Mouse (Mus musculus) forebrain, embryonic 16.5 days (tissue): ENCODE data around the gene Usf3. TPM values are rescaled to one million over a fixed set of nuclear protein-coding genes. Genes with fewer than 3 reads are reported as not detected.

Experiments
- ATAC-seq: fragments of 200-750 bp; cut with Nextera tagmentation; 2 replicates; pipeline ENCODE4 v1.8.0; 2017; ENCODE audit warnings: mild to moderate bottlenecking, moderate library complexity
- H3K27ac ChIP-seq: fragments of 300-500 bp; sonication (generic); 2 replicates; pipeline ENCODE4 v1.5.1; 2014; ENCODE audit warnings: low read length, control low read depth
- H3K27me3 ChIP-seq: fragments of 300-500 bp; sonication (generic); replicated peaks from 2 replicates; pipeline ENCODE4 v1.6.1; 2014; ENCODE audit warnings: low read length; ENCODE audit not compliant: control insufficient read depth, insufficient read depth
- H3K36me3 ChIP-seq: fragments of 300-500 bp; sonication (generic); 2 replicates; pipeline ENCODE4 v1.6.1; 2014; ENCODE audit not compliant: control insufficient read depth, insufficient read depth
- H3K4me1 ChIP-seq: fragments of 300-500 bp; sonication (generic); replicated peaks from 2 replicates; pipeline ENCODE4 v1.6.1; 2014; ENCODE audit warnings: low read length; ENCODE audit not compliant: control insufficient read depth, insufficient read depth
- H3K4me2 ChIP-seq: fragments of 300-500 bp; sonication (generic); 2 replicates; pipeline ENCODE4 v1.6.1; 2014; ENCODE audit warnings: mild to moderate bottlenecking, low read length, control low read depth
- H3K4me3 ChIP-seq: fragments of 300-500 bp; sonication (generic); replicated peaks from 2 replicates; pipeline ENCODE4 v1.5.1; 2014; ENCODE audit warnings: mild to moderate bottlenecking, low read length, control low read depth
- H3K9ac ChIP-seq: fragments of 300-500 bp; sonication (generic); replicated peaks from 2 replicates; pipeline ENCODE4 v1.6.1; 2014; ENCODE audit warnings: low read depth, low read length, control low read depth
- H3K9me3 ChIP-seq: fragments of 300-500 bp; sonication (generic); 2 replicates; pipeline ENCODE4 v1.6.1; 2016; ENCODE audit warnings: low read length; ENCODE audit not compliant: control insufficient read depth
- WGBS: fragments of 180-500 bp; shearing (Covaris S2); extraction: QIAGEN DNeasy Blood & Tissue Kit; methylation state at CpG from one replicate; pipeline ENCODE4 v1.1.7; 2014; 5-methylcytosine and 5-hydroxymethylcytosine counted together
- polyA plus RNA-seq: library from polyadenylated mRNA; unstranded; fragments of >200 nt; fragmentation: Nextera tagmentation; extraction: Ambion mirVana; gene quantifications from 2 replicates; pipeline ENCODE4 v1.2.1, GENCODE M21; 2015

Gene Usf3
- polyA plus RNA-seq, 1 experiment from 2014 or later: 3.3 TPM

DNA sequence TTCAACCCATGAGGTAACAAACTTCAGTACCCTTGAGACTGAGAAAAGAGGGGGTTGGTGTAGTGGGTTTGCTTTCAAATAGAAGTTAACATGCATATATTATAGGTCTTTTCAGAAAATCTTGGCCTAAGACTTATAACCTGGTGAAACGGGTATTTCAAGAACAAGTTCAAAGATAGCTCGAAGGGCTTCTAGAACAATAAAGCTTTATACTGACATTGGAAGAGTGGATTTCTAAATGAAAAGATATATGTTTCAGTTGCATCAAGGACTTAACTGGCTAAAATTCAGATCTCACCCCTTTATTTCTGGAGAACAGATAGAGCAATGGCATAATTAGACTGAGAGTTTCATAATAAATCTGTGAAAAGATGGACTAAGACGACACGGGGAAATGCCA is 4.1 kb upstream of the Usf3 start:
- no peak for ATAC-seq
- no peak overlapping the region for H3K4me2 ChIP-seq
- no peaks in the 10 kb centered on the region for H3K36me3 ChIP-seq
- H3K27me3 ChIP-seq: no peaks in the 10 kb centered on the region
- H3K4me1 ChIP-seq: peaks cover under 1% of the 10 kb centered on the region; the same call in 1 of the 2 replicates
- H3K27ac ChIP-seq: no peak overlapping the region
- H3K9ac ChIP-seq: no peak overlapping the region
- H3K9me3 ChIP-seq: no peaks in the 10 kb centered on the region
- H3K4me3 ChIP-seq: no peak overlapping the region
- 83% methylated on average over 4 of the region's 4 CpGs for WGBS

DNA sequence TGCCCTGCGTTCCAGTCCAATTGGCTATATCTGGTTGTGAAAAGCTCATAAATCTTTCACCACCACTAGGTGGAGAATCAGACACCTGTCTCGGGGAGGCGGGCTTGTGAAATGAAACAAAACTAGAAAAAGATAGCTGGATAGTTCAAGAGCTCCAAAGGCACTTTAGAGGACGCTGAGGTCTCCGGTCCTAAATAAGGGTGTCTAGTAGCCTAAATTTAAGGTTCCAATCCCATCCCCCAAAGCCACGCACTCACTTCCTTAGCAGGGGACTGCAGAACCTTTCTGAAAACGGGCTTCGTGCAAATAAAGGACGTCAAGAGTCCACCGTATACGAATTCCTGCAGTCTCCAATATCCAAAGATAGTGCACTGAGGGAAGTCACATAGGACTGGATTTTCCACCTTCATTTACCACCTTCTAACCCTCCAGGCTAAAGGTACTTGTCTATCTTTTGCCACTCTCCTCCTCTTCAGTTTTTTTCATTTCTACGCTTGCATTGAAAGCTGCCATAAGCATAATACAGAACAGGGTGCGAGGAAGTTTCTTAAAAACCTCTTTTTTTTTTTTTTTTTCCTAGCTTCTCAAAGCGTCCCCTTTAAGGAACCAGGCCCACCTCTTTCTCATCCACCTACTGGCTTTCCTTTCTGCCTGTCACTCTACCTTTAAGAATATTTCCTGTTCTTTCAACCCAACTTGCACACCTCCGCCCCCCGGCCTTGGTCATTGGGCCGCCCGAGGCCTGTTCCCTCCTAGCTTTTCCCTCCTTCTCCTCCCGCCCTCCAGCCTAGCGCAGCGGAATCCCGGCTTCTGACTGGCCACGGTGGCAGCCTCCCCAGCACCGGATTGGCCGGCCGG is 520 bp upstream of the Usf3 start:
- Histone ChIP-seq H3K27me3 (no peaks in the 10 kb centered on the region), H3K9me3 (no peaks in the 10 kb centered on the region), H3K27ac (peak overlapping the region; percentile 80), H3K36me3 (no peaks in the 10 kb centered on the region), H3K4me2 (peak overlapping the region; percentile 79), H3K4me1 (peaks cover 12% of the 10 kb centered on the region), H3K4me3 (peak overlapping the region; percentile 59), H3K9ac (peak overlapping the region; percentile 56)
- peak; percentile 100 for ATAC-seq
- under 1% methylated on average over 26 of the region's 26 CpGs for WGBS

DNA sequence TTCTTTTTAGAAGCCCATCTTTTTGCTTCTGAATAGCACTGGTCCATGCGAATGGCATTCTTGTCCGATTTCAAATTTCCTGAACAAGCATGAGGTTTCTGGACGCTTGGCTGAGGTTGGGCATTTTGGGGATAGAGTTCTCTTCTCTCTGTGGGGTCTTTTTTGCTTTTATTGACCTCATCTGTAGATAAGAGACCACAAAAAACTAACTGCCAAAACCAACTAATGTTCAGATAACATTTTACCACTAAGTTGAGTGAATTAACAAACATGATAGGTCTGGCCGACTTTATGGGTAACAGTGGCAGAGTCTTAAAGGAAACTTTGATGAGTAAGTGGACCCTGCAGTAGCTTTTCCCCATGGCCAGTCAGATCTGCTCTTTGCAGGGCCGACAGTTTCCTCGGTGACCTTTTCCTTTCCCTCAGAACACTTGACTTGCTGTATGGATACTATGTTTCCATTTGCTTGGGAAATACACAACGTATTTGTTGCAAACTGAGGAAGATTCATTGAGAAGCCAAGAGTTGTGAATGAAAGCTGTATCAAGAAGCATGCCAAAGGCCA is 1.0 kb downstream of the Usf3 start:
- Histone ChIP-seq H3K9ac (peak overlapping the region; percentile 92), H3K27ac (no peak overlapping the region), H3K27me3 (no peaks in the 10 kb centered on the region), H3K4me2 (peak overlapping the region; percentile 58), H3K36me3 (no peaks in the 10 kb centered on the region), H3K4me1 (peaks cover 12% of the 10 kb centered on the region), H3K9me3 (no peaks in the 10 kb centered on the region), H3K4me3 (peak overlapping the region; percentile 59)
- no peak for ATAC-seq
- 29% methylated on average over 7 of the region's 7 CpGs for WGBS

DNA sequence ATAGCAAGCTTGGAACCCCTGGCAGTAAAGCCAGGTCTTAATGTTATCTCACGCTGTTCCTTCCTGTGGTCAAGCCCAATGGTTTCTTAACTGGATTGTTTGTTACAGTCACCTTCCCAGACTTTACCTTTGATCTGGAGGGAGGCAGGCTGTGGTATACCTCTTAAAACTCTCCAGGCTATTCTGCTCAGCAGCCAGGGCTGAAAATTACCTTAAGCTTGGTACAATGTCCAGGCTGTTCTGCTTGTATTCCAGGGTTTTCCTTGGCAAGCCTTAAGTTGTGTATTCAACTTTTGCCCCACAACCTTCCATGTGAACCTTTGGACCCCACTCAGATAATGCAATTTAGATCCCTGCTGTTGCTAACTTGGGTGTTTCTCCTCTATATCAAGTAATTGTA is 2.0 kb downstream of the Usf3 start:
- WGBS: 71% methylated on average over 1 of the region's 1 CpGs
- Histone ChIP-seq H3K4me3 (no peak overlapping the region), H3K9ac (no peak overlapping the region), H3K4me2 (no peak overlapping the region), H3K27me3 (no peaks in the 10 kb centered on the region), H3K4me1 (peaks cover 12% of the 10 kb centered on the region), H3K27ac (no peak overlapping the region), H3K9me3 (no peaks in the 10 kb centered on the region), H3K36me3 (no peaks in the 10 kb centered on the region)
- no peak for ATAC-seq

DNA sequence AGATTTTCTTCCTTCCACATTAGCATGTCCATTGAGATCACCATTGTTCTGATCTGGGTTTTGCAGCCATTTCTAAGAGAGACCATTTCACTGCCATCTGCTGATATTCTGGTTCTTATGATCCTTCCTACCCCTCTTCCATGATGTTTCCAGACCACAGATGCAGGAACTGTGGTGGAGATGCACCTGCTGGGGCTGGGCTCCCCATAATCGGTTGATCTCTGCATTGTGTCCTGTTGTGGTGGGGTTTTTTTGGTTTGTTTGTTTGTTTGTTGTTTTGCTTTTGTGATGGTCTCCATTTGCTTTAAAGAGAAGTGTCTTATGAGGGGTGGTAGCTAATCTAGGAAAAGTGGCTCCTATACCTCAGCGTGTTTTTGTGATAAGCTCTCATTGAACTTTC is 3.5 kb downstream of the Usf3 start:
- WGBS: 98% methylated on average over 2 of the region's 2 CpGs
- Histone ChIP-seq H3K4me3 (no peak overlapping the region), H3K4me2 (no peak overlapping the region), H3K9ac (no peak overlapping the region), H3K4me1 (peaks cover 12% of the 10 kb centered on the region), H3K27me3 (no peaks in the 10 kb centered on the region), H3K27ac (no peak overlapping the region), H3K36me3 (no peaks in the 10 kb centered on the region), H3K9me3 (no peaks in the 10 kb centered on the region)
- no peak for ATAC-seq

DNA sequence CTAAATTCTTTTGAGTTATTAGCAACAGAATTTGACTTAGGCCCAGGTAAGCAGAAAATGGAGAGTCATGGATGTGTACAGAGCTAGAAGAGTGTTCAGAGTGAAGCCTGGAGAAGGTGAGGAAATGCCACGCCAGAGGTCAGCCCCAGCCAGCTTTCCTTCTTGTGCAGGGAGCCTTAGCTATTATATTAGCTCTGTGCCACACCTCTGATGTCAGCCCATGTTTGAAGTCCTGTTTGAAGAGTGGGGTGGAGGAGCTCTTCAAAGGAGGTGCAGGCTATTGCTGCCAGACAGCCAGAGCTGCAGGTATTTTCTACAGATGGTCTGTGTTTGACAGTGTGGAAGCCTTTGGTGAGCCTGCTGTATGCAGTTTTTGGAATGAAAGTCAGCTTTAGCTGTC is 5.5 kb downstream of the Usf3 start:
- no peak for ATAC-seq
- Histone ChIP-seq H3K9ac (no peak overlapping the region), H3K27ac (no peak overlapping the region), H3K27me3 (no peaks in the 10 kb centered on the region), H3K4me1 (peaks cover 12% of the 10 kb centered on the region), H3K9me3 (no peaks in the 10 kb centered on the region), H3K36me3 (no peaks in the 10 kb centered on the region), H3K4me2 (no peak overlapping the region), H3K4me3 (no peak overlapping the region)
- 68% methylated on average over 1 of the region's 1 CpGs for WGBS

DNA sequence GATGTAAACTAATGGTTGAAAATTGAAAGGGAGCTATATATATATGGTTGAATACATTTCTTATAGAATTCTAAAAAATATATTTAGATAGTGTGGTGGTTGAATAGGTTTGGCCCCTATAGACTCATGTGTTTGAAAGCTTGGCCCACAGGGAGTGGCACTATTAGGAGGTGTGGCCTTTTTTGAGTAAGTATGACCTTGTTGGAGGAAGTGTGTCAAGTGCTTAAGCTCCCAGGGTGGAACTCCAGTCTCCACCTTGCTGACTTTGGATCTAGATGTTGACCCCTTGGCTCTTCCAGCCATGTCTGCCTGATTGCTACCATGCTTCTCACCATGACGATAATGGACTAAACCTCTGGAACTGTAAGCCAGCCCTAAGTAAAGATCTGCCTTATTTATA is 9.6 kb downstream of the Usf3 start:
- WGBS: 97% methylated on average over 1 of the region's 1 CpGs
- Histone ChIP-seq H3K4me1 (no peaks in the 10 kb centered on the region), H3K36me3 (no peaks in the 10 kb centered on the region), H3K9ac (no peak overlapping the region), H3K27ac (no peak overlapping the region), H3K9me3 (no peaks in the 10 kb centered on the region), H3K4me3 (no peak overlapping the region), H3K27me3 (no peaks in the 10 kb centered on the region), H3K4me2 (no peak overlapping the region)
- no peak for ATAC-seq

DNA sequence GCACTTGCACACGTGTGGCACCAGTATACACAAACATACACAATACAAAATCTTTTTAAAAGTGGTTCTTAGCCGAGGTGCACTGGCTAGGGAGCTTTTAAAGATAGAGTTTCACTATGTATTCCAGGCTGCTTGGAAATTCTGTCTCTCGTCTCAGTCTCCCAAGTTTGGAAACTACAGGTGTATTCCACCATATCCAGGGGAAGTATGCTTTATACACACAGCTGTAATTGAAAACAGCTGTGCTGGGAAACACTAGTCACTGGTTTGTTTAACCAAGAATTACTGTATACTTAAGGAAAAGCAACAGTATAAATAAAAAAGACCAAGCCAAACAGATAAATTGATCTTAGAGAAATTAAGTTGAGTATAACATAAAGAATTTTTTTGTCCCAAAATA is 11.7 kb downstream of the Usf3 start:
- H3K27ac ChIP-seq: no peak overlapping the region
- H3K4me1 ChIP-seq: no peaks in the 10 kb centered on the region
- H3K9ac ChIP-seq: no peak overlapping the region
- no peak for ATAC-seq
- no peak overlapping the region for H3K4me3 ChIP-seq
- no peaks in the 10 kb centered on the region for H3K9me3 ChIP-seq
- H3K36me3 ChIP-seq: no peaks in the 10 kb centered on the region
- no peak overlapping the region for H3K4me2 ChIP-seq
- no peaks in the 10 kb centered on the region for H3K27me3 ChIP-seq
- 86% methylated on average over 3 of the region's 3 CpGs for WGBS

DNA sequence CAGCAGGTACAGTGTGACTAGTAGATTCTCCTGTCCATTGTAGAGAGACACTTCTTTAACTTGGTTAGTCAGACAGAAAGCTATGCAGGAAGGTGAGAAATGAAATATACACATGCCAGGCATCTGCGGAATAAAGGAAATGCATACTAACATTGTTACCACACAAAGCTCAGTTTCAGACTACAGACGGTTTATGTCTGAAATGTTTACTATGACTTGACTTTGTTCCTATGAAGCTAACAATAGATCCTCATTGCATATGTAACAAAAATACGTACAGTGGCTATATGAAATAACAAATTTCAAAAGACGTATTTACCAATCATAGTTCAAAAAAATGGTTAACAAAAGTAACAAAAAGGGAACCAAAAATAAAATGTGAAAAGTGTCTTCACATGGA is 14.1 kb downstream of the Usf3 start:
- H3K9me3 ChIP-seq: no peaks in the 10 kb centered on the region
- no peak overlapping the region for H3K9ac ChIP-seq
- H3K27ac ChIP-seq: no peak overlapping the region
- no peak for ATAC-seq
- WGBS: 92% methylated on average over 4 of the region's 4 CpGs
- no peaks in the 10 kb centered on the region for H3K4me1 ChIP-seq
- no peak overlapping the region for H3K4me3 ChIP-seq
- H3K4me2 ChIP-seq: no peak overlapping the region
- no peaks in the 10 kb centered on the region for H3K27me3 ChIP-seq
- no peaks in the 10 kb centered on the region for H3K36me3 ChIP-seq
